Mouse (Mus musculus) forebrain, embryonic 16.5 days (tissue): ENCODE results near the gene Rxfp3. TPM values are rescaled to one million over a fixed set of nuclear protein-coding genes. Genes with fewer than 3 reads are reported as not detected.

Source experiments
- ATAC-seq: fragments of 200-750 bp; cut with Nextera tagmentation; 2 replicates; pipeline ENCODE4 v1.8.0; 2017; ENCODE audit warnings: mild to moderate bottlenecking, moderate library complexity
- H3K27ac ChIP-seq: fragments of 300-500 bp; sonication (generic); 2 replicates; pipeline ENCODE4 v1.5.1; 2014; ENCODE audit warnings: low read length, control low read depth
- H3K27me3 ChIP-seq: fragments of 300-500 bp; sonication (generic); replicated peaks from 2 replicates; pipeline ENCODE4 v1.6.1; 2014; ENCODE audit warnings: low read length; ENCODE audit not compliant: control insufficient read depth, insufficient read depth
- H3K36me3 ChIP-seq: fragments of 300-500 bp; sonication (generic); 2 replicates; pipeline ENCODE4 v1.6.1; 2014; ENCODE audit not compliant: control insufficient read depth, insufficient read depth
- H3K4me1 ChIP-seq: fragments of 300-500 bp; sonication (generic); replicated peaks from 2 replicates; pipeline ENCODE4 v1.6.1; 2014; ENCODE audit warnings: low read length; ENCODE audit not compliant: control insufficient read depth, insufficient read depth
- H3K4me2 ChIP-seq: fragments of 300-500 bp; sonication (generic); 2 replicates; pipeline ENCODE4 v1.6.1; 2014; ENCODE audit warnings: mild to moderate bottlenecking, low read length, control low read depth
- H3K4me3 ChIP-seq: fragments of 300-500 bp; sonication (generic); replicated peaks from 2 replicates; pipeline ENCODE4 v1.5.1; 2014; ENCODE audit warnings: mild to moderate bottlenecking, low read length, control low read depth
- H3K9ac ChIP-seq: fragments of 300-500 bp; sonication (generic); replicated peaks from 2 replicates; pipeline ENCODE4 v1.6.1; 2014; ENCODE audit warnings: low read depth, low read length, control low read depth
- H3K9me3 ChIP-seq: fragments of 300-500 bp; sonication (generic); 2 replicates; pipeline ENCODE4 v1.6.1; 2016; ENCODE audit warnings: low read length; ENCODE audit not compliant: control insufficient read depth
- WGBS: fragments of 180-500 bp; shearing (Covaris S2); extraction: QIAGEN DNeasy Blood & Tissue Kit; methylation state at CpG from one replicate; pipeline ENCODE4 v1.1.7; 2014; 5-methylcytosine and 5-hydroxymethylcytosine counted together
- polyA plus RNA-seq: library from polyadenylated mRNA; unstranded; fragments of >200 nt; fragmentation: Nextera tagmentation; extraction: Ambion mirVana; gene quantifications from 2 replicates; pipeline ENCODE4 v1.2.1, GENCODE M21; 2015

The Rxfp3 gene
- polyA plus RNA-seq, 1 experiment from 2014 or later, result 2.8 TPM

GRCm38 (mm10) chr15:11037376-11037695, 455 bp downstream of the Rxfp3 start:
- ATAC-seq, result 0 out of 2 replicates have a peak, but pooled peaks have one; percentile 2
- Histone ChIP-seq H3K36me3 (no peaks in the 10 kb centered on the region), H3K27ac (no peak overlapping the region), H3K4me3 (peak overlapping the region; percentile 32), H3K4me1 (peaks cover 16% of the 10 kb centered on the region), H3K9ac (peak overlapping the region; percentile 28), H3K27me3 (peaks cover 38% of the 10 kb centered on the region), H3K9me3 (no peaks in the 10 kb centered on the region), H3K4me2 (peak overlapping the region; percentile 62)
- under 1% methylated on average over 8 of the region's 8 CpGs for WGBS

- H3K27me3 ChIP-seq, result peaks cover 38% of the 10 kb centered on the region
- ATAC-seq, result peak; percentile 21; the same call in 1 of the 2 replicates
- H3K9ac ChIP-seq, result peak overlapping the region; percentile 28
- no peak overlapping the region for H3K27ac ChIP-seq
- H3K4me3 ChIP-seq, result peak overlapping the region; percentile 32
- H3K9me3 ChIP-seq, result no peaks in the 10 kb centered on the region
- peak overlapping the region; percentile 62 for H3K4me2 ChIP-seq
- no peaks in the 10 kb centered on the region for H3K36me3 ChIP-seq
- peaks cover 16% of the 10 kb centered on the region for H3K4me1 ChIP-seq
- WGBS, result 2% methylated on average over 49 of the region's 49 CpGs
These were observed 1.0 kb downstream of the Rxfp3 start for GRCm38 (mm10) chr15:11036535-11037375.

GRCm38 (mm10) chr15:11035947-11036474, 1.8 kb downstream of the Rxfp3 start:
- Histone ChIP-seq H3K4me3 (peak overlapping the region; percentile 32), H3K4me1 (peaks cover 16% of the 10 kb centered on the region), H3K27me3 (peaks cover 38% of the 10 kb centered on the region), H3K9ac (no peak overlapping the region), H3K9me3 (no peaks in the 10 kb centered on the region), H3K36me3 (no peaks in the 10 kb centered on the region), H3K27ac (no peak overlapping the region), H3K4me2 (peak overlapping the region; percentile 62)
- peak; percentile 62 for ATAC-seq
- 4% methylated on average over 34 of the region's 34 CpGs for WGBS

- Histone ChIP-seq H3K27me3 (peaks cover 7% of the 10 kb centered on the region), H3K36me3 (no peaks in the 10 kb centered on the region), H3K9ac (no peak overlapping the region), H3K9me3 (no peaks in the 10 kb centered on the region), H3K4me1 (no peaks in the 10 kb centered on the region), H3K4me3 (no peak overlapping the region), H3K4me2 (no peak overlapping the region), H3K27ac (no peak overlapping the region)
- no peak for ATAC-seq
- WGBS, result 76% methylated on average over 3 of the region's 3 CpGs
These were observed 7.6 kb downstream of the Rxfp3 start for GRCm38 (mm10) chr15:11030188-11030587.

- H3K4me3 ChIP-seq, result no peak overlapping the region
- no peak for ATAC-seq
- H3K36me3 ChIP-seq, result no peaks in the 10 kb centered on the region
- H3K9me3 ChIP-seq, result no peaks in the 10 kb centered on the region
- H3K27me3 ChIP-seq, result no peaks in the 10 kb centered on the region
- no peak overlapping the region for H3K27ac ChIP-seq
- no peak overlapping the region for H3K4me2 ChIP-seq
- H3K4me1 ChIP-seq, result no peaks in the 10 kb centered on the region
- WGBS, result 77% methylated on average over 4 of the region's 4 CpGs
- H3K9ac ChIP-seq, result no peak overlapping the region
These were observed 10.8 kb downstream of the Rxfp3 start for GRCm38 (mm10) chr15:11026801-11027561.

- H3K36me3 ChIP-seq, result no peaks in the 10 kb centered on the region
- no peak for ATAC-seq
- no peaks in the 10 kb centered on the region for H3K27me3 ChIP-seq
- WGBS, result 39% methylated on average over 2 of the region's 2 CpGs
- no peaks in the 10 kb centered on the region for H3K4me1 ChIP-seq
- H3K9me3 ChIP-seq, result no peaks in the 10 kb centered on the region
- no peak overlapping the region for H3K9ac ChIP-seq
- no peak overlapping the region for H3K4me3 ChIP-seq
- H3K4me2 ChIP-seq, result no peak overlapping the region
- H3K27ac ChIP-seq, result no peak overlapping the region
These were observed 22.9 kb downstream of the Rxfp3 start for GRCm38 (mm10) chr15:11014931-11015330.

GRCm38 (mm10) chr15:11010976-11011548, 26.7 kb downstream of the Rxfp3 start:
- no peaks in the 10 kb centered on the region for H3K9me3 ChIP-seq
- H3K27me3 ChIP-seq, result no peaks in the 10 kb centered on the region
- no peaks in the 10 kb centered on the region for H3K36me3 ChIP-seq
- H3K9ac ChIP-seq, result no peak overlapping the region
- H3K27ac ChIP-seq, result no peak overlapping the region
- no peaks in the 10 kb centered on the region for H3K4me1 ChIP-seq
- no peak overlapping the region for H3K4me2 ChIP-seq
- ATAC-seq, result no peak
- H3K4me3 ChIP-seq, result no peak overlapping the region
- WGBS, result 92% methylated on average over 11 of the region's 11 CpGs

GRCm38 (mm10) chr15:11008756-11009155, 29.0 kb downstream of the Rxfp3 start:
- 28% methylated on average over 5 of the region's 5 CpGs for WGBS
- H3K36me3 ChIP-seq, result no peaks in the 10 kb centered on the region
- no peaks in the 10 kb centered on the region for H3K27me3 ChIP-seq
- ATAC-seq, result peak; percentile 50
- no peaks in the 10 kb centered on the region for H3K9me3 ChIP-seq
- H3K4me3 ChIP-seq, result no peak overlapping the region
- H3K4me1 ChIP-seq, result no peaks in the 10 kb centered on the region
- H3K4me2 ChIP-seq, result no peak overlapping the region
- no peak overlapping the region for H3K9ac ChIP-seq
- no peak overlapping the region for H3K27ac ChIP-seq

GRCm38 (mm10) chr15:11004646-11005045, 33.1 kb downstream of the Rxfp3 start:
- Histone ChIP-seq H3K9ac (no peak overlapping the region), H3K27ac (no peak overlapping the region), H3K9me3 (no peaks in the 10 kb centered on the region), H3K27me3 (no peaks in the 10 kb centered on the region), H3K4me1 (no peaks in the 10 kb centered on the region), H3K36me3 (no peaks in the 10 kb centered on the region), H3K4me3 (no peak overlapping the region), H3K4me2 (no peak overlapping the region)
- 87% methylated on average over 6 of the region's 6 CpGs for WGBS
- no peak for ATAC-seq
